Mouse (Mus musculus) frontal cortex, adult 2 months (tissue): Measurements from ENCODE around the gene Slc28a1. TPM values are rescaled to one million over a fixed set of nuclear protein-coding genes. Genes with fewer than 3 reads are reported as not detected.
"Not testable (repeated sequence)": the region's sequence is repeated elsewhere in the genome, so short reads cannot be mapped to it uniquely, and the experiment has no call there.

Source experiments
- DNase-seq, 2 experiments: peaks; one replicate each; pipeline ENCODE4 v3.0.0; 2022; ENCODE audit warnings: low spot score in 1 of 2; ENCODE audit errors: extremely low spot score in 1 of 2
- polyA plus RNA-seq: library from polyadenylated mRNA; depleted of rRNA; stranded (reverse); fragments of >200 nt; gene quantifications from 2 replicates; pipeline ENCODE4 v1.2.3, GENCODE M21; 2012

The Slc28a1 gene
- polyA plus RNA-seq, 1 experiment, result 0.42 TPM

DNA sequence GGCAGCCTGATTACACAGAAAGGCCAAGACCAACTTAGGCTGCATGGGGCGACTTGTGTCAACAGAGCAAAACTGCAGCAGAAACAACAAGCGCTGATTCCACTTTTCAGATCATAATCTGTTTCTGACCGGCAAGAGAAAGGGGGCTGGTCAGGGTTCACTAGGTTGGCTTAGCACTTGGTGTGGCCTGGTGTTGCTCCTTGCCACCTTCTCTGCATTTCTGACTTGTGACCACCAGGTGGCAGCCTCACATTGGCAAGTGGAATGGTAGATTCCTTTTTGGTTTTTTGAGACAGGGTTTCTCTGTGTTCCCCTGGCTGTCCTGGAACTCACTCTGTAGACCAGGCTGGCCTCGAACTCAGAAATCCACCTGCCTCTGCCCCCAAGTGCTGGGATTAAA, 47.7 kb downstream of the Slc28a1 start:
- peak; percentile 20 to 88 for DNase-seq

DNA sequence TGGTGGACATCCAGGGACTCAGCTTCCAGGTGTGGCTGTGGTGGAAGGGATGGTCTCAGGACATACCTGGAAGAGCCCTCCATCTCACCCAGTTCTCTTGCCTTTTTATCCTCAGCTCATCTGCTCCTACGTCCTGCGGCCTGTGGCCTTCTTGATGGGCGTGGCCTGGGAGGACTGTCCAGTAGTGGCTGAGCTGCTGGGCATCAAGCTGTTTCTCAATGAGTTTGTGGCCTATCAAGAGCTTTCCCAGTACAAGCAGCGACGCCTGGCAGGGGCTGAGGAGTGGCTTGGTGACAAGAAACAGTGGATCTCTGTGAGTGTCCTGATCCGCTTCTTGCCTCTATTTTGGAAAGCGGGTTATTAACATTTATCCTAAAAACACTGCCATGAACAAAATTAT, 49.8 kb downstream of the Slc28a1 start:
- DNase-seq, result no peak

DNA sequence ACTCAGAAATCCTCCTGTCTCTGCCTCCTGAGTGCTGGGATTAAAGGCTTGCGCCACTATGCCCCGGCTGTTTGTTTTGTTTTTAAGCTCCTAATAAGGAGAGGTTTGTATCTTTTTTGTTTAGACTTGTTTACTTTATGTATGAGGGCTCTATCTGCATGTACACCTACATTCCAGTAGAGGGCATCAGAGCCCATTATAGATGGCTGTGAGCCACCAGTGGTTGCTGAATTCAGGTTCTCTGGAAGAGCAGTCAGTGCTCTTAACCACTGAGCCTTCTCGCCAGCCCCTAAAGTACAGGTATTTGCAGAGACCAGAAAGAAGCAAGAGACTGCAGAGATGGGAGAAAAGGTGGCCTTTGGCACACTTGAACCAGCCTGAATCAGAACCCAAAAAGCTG, 52.5 kb downstream of the Slc28a1 start:
- DNase-seq, result peak; percentile 19 to 74

DNA sequence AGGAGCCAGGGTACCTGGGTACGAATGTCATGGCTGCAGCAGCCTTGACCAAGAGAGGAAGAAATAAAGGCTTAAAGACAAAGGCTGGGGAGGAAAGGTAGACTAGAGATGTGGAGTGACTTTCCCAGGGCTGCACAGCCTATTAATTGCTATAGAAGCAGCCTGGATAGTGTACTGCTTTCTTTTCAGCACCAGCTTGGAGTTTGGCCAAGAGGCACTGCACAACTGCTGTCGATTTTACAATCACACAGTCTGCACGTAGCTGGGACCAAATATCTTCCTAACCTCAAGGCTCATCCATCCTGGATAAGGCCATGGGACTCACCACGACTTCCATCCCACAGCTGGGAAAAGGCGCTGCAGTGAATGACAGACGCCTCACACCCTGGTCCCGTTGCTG, 54.8 kb downstream of the Slc28a1 start:
- no peak for DNase-seq

DNA sequence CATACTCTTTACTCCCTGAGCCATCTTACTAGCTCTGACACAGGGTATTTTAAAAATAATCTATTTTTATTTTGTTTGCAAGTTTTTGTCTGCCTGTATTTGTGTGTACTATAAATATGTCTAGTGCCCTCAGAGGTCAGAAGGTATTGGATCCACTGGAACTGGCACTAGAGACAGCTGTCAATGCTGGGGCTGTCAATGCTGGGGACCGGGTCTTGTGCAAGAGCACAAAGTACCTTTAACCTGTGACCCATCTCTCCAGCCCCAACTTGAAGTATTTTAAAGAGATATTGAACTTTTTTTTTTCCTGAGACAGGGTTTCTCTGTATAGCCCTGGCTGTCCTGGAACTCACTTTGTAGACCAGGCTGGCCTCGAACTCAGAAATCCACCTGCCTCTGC, 59.3 kb downstream of the Slc28a1 start:
- DNase-seq, result no peak

DNA sequence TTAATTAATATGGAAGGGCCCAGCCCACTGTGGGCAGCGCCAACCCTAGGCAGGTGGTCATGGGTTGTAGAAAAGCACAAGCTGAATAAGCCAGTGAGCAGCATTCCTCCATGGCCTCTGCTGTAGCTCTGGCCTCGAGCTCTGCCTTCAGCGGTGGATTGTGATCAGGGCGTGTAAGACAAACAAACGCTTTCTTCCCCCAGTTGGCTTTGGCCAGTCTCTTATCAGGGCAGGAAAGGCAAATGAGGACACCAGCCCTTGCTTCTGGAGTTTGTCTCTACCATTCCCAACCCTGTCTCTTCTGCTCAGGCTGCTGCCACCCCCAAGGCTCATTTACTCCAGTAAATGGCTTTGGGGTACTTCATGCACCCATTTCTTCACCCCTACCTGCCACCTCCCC, 60.1 kb downstream of the Slc28a1 start:
- DNase-seq, result no peak

DNA sequence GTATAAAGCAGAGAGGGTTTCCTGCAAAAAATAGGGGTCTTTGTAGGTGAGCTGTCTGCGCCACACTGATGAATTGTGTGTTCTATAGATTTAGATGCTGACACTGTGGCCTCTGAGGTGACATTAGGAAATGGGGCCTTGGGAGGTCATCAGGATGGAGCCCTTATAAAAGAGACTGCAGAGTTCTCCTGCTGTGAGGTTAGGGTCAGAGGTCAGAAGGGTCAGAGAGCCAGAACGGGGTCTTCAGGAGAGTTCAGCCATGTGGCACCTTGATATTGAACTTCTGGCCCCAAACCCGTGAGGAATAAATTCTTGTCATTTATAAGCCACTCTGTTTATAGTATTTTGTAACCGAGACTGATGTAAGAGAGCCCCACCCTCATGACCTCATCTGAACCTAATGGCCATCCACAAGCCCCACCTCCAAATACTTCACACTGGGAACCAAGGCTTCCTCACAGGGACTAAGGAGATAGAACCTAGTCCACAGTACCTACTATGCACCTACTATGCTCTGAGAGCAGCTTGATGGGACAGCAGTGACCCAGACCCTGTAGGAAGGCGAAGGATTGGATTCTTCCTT, 61.7 kb downstream of the Slc28a1 start:
- DNase-seq, result no peak

DNA sequence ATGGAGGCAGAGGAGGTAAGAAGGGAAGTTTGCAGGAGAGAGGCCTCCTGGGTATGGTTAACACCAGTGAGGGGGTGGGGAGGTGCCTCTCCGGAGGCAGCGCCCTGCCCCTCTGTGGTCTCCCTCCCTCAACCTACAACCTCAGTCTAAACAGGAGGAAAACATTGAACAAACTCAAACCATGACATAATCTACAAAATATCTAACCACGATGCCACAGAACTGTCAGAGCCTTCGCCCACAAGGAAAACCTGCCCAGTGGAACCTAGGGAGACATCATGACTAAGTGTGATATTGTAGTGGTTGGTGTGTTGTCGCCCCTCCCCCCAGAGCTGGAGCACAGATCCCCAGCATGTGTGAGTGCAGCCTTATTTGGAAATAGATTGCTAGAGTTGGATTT, 64.9 kb downstream of the Slc28a1 start:
- DNase-seq, result peak; percentile 18 to 59

DNA sequence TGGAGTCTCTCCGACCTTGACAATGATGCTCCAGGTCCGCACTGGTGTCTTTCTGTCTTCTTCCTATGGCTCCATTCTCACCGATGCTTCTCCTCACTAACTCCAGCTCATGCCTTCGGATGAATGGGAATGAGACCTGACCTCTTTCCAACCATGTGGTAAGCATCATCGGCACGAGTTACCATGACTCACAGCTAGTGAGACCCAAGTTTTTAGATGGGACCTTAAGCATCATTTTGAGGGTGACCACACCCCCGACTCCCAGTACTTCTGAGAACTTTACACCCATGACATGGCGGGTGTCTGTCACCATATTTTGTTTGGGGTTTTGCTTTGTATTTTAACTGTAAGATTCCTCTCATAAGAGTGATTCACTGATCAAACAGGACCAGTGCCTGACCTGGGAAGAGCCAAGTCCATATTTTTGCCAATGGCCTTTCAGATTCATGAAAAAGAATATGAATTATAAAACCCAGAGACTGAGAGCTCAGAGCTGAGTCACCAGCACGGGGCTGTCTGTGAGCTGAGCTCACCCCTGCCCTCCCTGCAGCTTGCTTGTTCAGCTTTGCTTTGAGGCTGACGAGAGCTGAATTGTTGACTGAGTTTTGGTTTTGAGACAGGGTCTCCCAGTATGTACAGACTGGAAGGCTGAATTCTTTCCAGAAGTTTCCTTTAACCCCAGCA, 68.0 kb downstream of the Slc28a1 start:
- no peak for DNase-seq

DNA sequence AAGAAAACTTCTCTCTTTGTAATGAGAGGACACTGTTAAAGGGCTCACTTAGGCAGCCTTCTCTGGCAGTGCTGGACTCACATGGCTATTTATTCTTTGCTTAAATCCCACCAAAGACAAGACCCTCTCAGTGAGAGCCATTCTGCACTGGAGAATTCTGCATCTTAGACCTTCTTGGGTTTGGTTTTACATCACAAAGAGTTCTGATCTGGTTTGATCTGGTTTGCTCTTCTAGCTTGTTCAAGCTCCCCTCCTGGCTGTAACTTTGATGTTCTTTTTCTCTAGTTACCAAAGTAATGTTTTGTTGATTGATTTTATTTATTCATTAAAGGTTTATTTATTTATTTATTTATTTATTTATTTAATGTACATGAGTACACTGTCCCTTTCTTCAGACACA, 68.6 kb downstream of the Slc28a1 start:
- no peak for DNase-seq

DNA sequence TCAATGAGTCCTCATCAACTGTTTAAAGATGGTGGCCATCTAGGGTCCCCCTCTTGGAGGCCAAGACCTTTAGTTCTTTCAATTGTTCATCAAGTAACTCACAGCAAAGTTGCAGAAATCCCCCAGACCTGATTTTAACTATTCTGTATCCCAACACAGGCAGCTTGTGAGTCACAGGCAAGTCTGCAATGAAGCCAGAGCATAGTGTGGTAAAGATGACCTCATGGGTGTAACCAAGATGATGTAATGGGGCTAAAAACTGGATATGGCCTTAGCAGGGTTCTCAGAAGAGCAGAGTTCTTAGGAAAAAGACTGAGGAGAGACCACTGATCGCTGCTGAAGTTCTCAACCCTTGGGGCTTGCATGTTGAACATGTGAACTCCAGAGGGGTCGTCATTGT, 69.5 kb downstream of the Slc28a1 start:
- DNase-seq, result no peak

DNA sequence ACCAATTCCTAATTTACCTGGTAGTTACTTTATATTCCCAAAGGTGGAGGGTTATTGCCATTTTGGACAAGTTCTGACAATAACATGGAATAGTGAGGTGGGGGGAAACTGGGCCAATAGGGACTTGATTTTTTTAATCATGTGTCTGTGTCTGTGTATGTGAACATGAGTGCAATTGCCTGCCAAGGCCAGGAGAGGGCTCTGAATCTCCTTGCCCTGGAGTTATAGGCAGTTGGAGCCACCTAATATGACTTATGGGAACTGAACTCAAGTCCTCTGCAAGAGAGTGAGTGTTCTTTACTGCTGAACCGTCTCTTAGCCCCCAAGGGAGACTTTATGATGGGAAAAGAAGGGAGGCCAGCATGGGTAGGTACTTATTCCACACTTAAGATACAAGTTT, 70.1 kb downstream of the Slc28a1 start:
- no peak for DNase-seq

DNA sequence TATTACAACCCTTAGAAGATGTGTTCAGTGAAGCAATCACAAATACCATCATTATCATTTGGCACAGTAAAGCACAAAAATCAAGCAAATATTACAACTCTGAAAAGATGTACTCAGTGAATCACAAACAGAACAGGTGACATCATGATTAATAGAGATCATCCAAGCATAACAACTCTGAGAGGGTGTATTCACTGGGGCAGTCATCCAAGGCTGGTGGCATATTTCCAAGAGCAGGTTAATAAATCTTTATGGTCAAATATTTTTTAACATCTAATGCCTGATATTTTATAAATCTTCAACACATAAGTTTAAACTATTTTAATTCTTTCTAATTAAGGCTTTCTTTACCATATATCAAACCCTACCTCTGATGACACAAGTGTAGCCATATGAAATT, 71.4 kb downstream of the Slc28a1 start:
- DNase-seq, result not testable (repeated sequence)

DNA sequence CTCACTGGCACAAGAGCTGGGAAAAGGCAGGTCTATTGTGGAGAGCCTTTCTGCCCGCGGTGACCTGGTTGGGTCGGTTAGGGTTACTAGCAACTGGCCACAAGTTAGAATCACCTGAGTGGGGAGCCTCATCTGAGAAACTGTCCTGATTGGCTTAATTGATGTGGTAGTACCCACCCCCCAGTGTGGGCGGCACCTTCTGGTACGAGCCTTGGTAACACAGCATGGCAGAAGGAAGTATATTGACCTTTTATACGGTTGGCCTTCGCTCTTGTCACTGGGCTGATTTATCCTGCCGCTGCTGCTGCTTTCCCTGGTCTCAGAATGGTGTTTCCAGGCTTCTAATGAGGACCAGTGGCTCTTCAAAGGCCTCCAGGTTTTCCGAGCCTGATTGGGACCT, 74.6 kb downstream of the Slc28a1 start:
- DNase-seq, result no peak

DNA sequence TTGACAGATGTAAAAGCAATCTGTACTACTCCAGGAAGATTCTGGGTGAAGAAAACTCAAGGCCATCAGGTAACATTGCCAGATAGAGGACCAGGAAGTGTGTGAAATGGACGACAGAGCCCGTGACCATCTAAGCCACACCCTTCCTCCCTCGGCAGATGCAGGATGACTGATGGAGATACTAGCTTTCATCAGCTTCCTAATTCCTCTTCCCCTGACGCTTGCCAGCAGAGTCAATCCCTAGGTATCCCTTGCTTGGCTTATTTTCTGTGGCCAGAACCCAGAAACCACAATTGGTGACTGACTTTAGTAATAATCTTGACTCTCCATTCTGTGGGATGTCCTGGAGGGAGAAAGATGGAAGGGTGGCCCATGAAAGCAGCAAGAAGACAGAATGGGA, 80.9 kb downstream of the Slc28a1 start:
- DNase-seq, result no peak

DNA sequence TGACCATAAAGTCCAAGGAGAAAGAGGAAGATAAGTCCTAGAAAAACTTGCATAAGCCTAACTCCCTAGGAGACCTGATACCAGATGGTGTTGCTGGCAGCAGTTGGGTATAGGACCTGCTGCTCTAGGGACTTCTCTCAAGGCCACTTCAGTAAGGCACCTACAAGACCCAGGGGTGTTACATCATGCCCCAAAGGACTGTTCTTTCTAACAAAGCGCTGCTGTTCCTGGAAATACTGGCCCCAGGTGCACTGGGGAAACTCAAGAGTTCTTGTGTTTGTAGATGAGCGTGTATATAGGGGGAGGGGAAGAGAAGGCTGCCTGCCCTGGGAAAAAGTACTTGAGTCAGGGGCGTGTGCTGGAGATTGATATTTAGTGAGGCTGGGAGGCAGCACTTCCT, 82.2 kb downstream of the Slc28a1 start:
- DNase-seq, result no peak

DNA sequence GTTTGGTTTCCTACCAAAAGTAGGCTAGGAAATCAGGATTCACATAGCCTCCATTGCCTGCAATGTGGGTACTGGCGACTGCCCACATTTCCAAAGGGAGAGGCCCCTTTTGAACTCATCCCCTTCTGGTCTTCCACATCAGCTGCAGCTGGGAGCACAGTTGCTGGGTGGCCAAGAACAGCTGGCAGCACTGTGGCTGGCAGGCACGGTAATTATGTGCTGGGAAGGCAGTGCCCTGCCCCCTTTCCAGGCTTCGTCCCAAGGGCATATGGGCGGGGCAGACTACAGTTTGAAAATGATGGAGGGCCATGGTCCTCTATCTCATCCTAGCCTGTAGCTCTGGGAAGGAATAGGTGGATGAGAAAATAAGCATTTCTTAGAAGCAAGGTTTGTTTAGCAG, 83.9 kb downstream of the Slc28a1 start:
- no peak for DNase-seq

DNA sequence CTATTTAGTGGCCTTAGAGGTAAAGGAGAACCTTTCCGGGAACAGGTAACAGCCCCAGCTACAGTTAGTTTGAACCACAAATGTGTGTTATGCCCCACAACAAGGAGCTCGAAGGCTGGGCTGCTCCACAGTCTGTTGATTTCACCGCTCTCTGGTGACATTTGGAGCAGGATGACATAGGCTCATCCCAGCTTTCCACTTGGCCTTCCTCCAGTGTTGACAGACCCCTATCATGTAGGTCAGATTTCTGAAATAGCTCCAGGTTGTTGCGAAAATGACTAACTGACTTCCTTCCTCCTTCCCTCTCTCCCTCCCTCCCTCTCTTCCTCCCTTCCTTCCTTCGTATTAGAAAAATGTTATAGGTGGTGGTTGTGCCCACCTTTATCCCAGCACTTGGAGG, 84.5 kb downstream of the Slc28a1 start:
- no peak for DNase-seq

DNA sequence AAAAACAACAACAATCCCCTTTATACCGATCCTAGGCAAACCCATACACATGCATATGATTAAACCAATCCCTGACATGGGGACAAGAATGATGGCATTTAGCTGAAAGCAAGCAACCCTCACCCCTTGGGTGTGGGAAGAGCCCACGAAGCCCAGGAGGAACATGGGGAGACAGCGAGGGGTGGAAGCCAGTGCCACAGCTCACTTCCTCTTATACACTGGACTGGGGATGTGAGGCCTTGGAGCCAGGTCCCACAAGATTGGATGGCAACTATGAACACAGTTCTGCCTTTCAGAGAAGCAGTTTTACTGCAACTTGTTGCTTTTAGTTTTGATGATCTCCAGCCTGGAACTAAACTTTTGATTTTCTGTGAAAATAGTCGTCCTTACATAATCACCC, 85.2 kb downstream of the Slc28a1 start:
- DNase-seq, result no peak

DNA sequence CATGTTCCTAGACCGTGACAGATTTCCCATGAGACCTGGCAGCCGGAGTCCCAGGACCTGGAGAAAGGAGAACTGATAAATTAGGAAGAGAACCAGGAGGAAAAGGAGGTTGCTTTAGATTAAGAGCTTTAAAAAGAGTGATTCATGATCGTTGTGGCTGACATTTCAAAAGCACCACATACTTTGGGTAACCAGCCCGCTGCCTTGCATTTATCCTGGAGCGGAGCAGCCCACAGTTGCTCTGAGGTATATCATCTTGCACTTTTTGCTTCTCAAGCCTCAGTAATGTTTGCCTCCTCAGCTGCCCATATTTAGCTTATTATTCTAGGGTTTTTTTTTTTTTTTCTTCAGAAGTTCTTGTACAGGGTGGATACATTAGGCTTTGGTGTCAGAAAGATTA, 87.8 kb downstream of the Slc28a1 start:
- no peak for DNase-seq

DNA sequence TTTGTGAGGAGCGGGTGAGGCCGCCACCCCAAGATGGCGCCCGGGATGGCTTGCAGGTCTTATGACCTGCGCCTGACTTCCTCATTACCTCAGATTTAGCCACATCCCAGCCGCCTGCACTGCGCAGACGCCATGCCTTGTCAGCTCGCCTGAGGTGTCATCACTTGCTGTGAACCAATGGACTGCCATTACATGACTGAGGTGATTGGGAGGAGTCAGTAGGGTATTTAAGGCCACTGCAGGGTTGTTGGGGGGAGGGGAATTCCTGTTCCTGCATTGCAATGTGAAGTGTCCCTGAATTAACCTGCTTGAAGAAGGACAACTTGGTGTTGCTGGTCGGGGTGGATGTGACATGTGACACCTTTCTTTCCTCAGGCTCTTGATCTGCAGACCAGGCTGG, 89.0 kb downstream of the Slc28a1 start:
- not testable (repeated sequence) for DNase-seq

DNA sequence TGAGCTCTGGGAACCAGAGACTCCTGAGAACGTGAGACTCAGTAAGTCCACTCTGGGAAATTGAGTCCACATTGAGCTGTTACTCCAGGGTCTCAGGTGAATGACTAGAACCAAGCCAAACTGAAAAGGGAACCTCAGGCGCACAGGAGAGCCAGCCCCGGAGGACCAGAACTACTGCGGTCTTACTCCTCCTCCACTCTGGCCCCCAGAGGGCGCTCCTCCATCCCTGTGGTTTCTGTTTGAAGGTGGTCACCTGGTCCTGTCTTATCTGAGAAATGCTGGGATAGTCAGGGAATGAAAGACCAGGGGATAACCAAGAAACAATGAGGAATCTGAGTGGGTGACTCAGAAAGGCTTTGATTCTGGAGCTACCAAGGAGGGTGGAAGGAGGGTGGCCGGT, 94.3 kb downstream of the Slc28a1 start:
- peak in 1 of 2 experiments; percentile 61 for DNase-seq
